Comparison of ENCODE assay signal across 26 mouse cellular contexts in the genomic region with DNA sequence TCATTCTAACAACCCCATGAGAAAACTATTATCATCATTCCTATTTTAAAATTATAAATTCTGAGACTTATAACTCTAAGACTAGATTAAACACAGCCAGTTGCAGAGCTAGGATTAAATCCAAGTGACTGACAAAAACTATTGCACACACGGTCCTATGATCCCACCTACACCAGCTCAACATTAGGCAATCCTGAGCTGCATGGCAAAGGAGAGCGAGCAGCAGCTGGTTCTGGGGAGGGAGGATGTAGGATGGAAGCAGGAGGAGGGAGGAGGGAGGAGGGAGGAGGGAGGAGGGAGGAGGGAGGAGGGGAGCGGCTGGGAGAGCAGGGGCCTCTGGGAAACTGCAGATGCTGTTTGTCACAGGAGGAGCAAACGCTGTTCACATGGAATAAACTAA. TPM values are rescaled to one million over a fixed set of nuclear protein-coding genes. Genes with fewer than 3 reads are reported as not detected.
DNase-seq lines count a peak whose midpoint lies in the region; ATAC-seq and TF ChIP-seq lines count a peak whose summit lies in the region.
"Had no signal": no experiment of that assay in that cellular context is flagged by ENCODE, and none has a peak within 500 bp of the region (broad histone marks: within the 10 kb centered on the region; RNA-seq: fewer than 3 reads in every experiment).

No protein-coding gene starts in this region.

- H3K27me3 ChIP-seq in kidney, adult 2 months (replicated peaks; ENCODE audit: control insufficient read depth, insufficient read depth, low read length), result no peaks in the 10 kb centered on the region
- H3K27me3 ChIP-seq: embryonic facial prominence, embryonic 12.5 days; embryonic facial prominence, embryonic 15.5 days; heart, embryonic 12.5 days; heart, embryonic 15.5 days; hindbrain, embryonic 13.5 days; Patski had no signal

- no peak for TF ChIP-seq CTCF in kidney, adult 2 months (conservative IDR thresholded peaks at IDR 0.05; ENCODE audit: insufficient read depth, insufficient read length, low read depth, low read length)

- no peak for TF ChIP-seq POLR2A in kidney, adult 2 months (IDR thresholded peaks at IDR 0.05; ENCODE audit: low read depth, low read length)

- DNase-seq in frontal cortex, postnatal 10 days (ENCODE audit: low spot score in 2 of 2), result no peak
- peak; percentile 35 for DNase-seq in layer of hippocampus, adult 9-11 months
- no peak for DNase-seq in layer of hippocampus, adult 9-10 months (ENCODE audit: low spot score)
- DNase-seq in gonadal fat pad, adult 2 months (ENCODE audit: low read depth), result peak; percentile 31
- no peak for DNase-seq in kidney, adult 2 months
- DNase-seq: adrenal gland, postnatal 10 days; adrenal gland, postnatal 36 days; cerebellum, adult 11 months; cerebellum, adult 2 months; cerebellum, adult 9-11 months; cerebellum, postnatal 25 days; gastrocnemius, adult 2 months; gastrocnemius, postnatal 14 days; heart, adult 18-20 months; heart, postnatal 10 days; heart, postnatal 36 days had no signal

- 71% methylated on average over 4 of the region's 4 CpGs for WGBS in kidney, adult 2 months

- H3K4me3 ChIP-seq in kidney, adult 2 months (ENCODE audit: insufficient read depth, low read depth, low read length), result no peak overlapping the region
- H3K4me3 ChIP-seq: embryonic facial prominence, embryonic 12.5 days; embryonic facial prominence, embryonic 15.5 days; gastrocnemius, adult 2 months; heart, embryonic 12.5 days; heart, embryonic 15.5 days; hindbrain, embryonic 10.5 days; hindbrain, embryonic 13.5 days had no signal

- H3K27ac ChIP-seq in kidney, adult 2 months (ENCODE audit: insufficient read depth, low read depth, low read length), result no peak overlapping the region
- H3K27ac ChIP-seq: embryonic facial prominence, embryonic 12.5 days; embryonic facial prominence, embryonic 15.5 days; gastrocnemius, adult 2 months; heart, embryonic 15.5 days; hindbrain, embryonic 10.5 days; hindbrain, embryonic 13.5 days had no signal

- H3K4me1 ChIP-seq in kidney, adult 2 months (ENCODE audit: control insufficient read depth, insufficient read depth, low read length), result no peaks in the 10 kb centered on the region
- H3K4me1 ChIP-seq: embryonic facial prominence, embryonic 12.5 days; embryonic facial prominence, embryonic 15.5 days; hindbrain, embryonic 10.5 days; hindbrain, embryonic 13.5 days had no signal

- peak; percentile 92 for ATAC-seq in frontal cortex, adult (ENCODE audit: low TSS enrichment)
- ATAC-seq: forebrain, embryonic 14.5 days; hindbrain, embryonic 16.5 days; Patski had no signal

- peaks cover 2% of the 10 kb centered on the region; the same call in 1 of the 2 replicates for H3K36me3 ChIP-seq in kidney, adult 2 months (ENCODE audit: control insufficient read depth, insufficient read depth, low read length)

RNA-seq across cellular contexts. Expression of a gene that starts 24.7 kb away (rescaled TPM):
- polyA plus RNA-seq in gonadal fat pad, adult 2 months (2012; rRNA removed), result 14.2 and 17.3 TPM in 2 replicates
- polyA plus RNA-seq in kidney, adult 2 months (2012; rRNA removed), result 10.5 and 14.4 TPM in 2 replicates

Comparison
In these comparisons a context has a peak if more than half of its experiments do, and no peak if none do; other contexts are left out.
1. DNase-seq: peak in layer of hippocampus, adult 9-11 months (single experiment) and gonadal fat pad, adult 2 months (single experiment); none in frontal cortex, postnatal 10 days (0 of 2), layer of hippocampus, adult 9-10 months (single experiment) and kidney, adult 2 months (single experiment).